Mouse (Mus musculus) liver, embryonic 14.5 days (tissue): Measurements from ENCODE around the gene Gsn.

ENCODE experiments used
- CTCF ChIP-seq: IDR thresholded peaks from 2 replicates; pipeline ENCODE4 v1.5.1; 2016; ENCODE audit warnings: antibody characterized with exemption, low read depth, control low read depth
- EP300 ChIP-seq: IDR thresholded peaks from 2 replicates; pipeline ENCODE4 v1.6.1; 2016; ENCODE audit warnings: antibody characterized with exemption, low read depth

DNA sequence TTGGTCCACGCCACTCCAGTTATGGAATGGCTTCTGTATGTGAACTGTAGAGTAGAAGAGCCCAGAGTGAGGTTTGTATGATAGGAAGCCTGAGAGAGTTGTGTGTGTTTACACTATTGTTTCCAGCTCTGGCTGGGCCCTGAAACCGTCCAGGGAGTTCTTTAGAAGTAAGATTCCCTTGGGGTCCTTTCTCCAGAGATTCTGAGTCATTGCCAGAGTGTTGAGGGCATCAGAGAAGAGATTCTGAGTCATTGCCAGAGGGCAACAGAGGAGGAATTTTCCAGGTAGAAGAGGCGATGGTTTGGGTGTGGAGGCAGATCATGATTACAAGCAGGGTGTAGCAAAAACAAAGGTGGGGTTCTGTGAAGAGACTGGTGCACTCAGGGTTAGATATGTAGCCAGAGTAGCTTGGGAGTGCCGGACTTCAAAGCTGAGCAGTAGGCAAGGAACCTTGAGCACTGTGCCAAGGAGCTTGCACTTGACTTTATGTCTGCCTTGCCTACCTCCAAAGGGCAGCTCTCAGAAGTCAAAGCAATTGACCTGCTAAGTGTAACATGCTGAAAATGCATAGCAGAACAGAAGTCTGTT lies 53.8 kb downstream of the Gsn start:
- TF ChIP-seq EP300 (no peak), CTCF (no peak)
